Mouse (Mus musculus): ENCODE measurements around the gene 1520401A03Rik. TPM values are rescaled to one million over a fixed set of nuclear protein-coding genes. Genes with fewer than 3 reads are reported as not detected.

Gene 1520401A03Rik
- polyA plus RNA-seq, 1 experiment from 2014 or later = not detected

DNA sequence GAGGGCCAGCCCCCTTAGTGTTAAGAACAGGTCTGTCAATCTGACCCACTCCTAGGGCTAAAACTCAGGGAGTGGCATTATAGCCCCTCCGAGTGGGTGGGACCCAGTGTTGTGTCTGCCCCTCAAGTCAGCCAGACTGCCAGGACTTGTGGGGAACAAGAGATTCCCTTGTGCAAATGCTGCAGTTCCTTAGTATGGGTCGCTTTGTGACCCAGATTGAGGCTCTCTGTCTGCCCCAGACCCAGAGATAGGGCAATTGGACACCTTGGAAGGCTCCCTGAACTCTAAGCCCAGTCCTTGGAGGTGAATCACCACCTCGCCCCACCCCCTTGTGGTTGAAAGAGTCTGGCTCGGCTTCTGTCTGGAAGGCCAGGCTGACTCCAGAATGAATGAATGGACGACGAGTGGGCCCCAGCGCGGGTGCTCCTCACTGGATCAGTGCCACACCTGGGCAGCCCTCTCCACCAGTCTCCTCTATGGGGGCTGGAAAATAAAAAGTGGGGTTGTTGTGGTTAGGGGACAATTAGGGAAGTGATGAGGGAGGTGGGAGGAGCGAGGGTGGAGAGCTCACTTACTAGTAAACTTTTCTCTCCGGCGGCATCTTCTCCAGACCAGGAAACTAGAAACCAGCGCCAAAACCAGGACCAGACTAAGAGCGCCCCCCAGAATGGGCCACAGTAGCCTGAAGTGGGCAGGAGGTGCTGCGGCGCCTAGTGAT lies 46.9 kb downstream of the 1520401A03Rik start:
- Histone ChIP-seq H3K27ac (peak overlapping the region; percentile 17), H3K79me2 (ENCODE audit: inconsistent target) (peaks cover 18% of the 10 kb centered on the region; the same call in 1 of the 2 replicates), H3K4me3 (ENCODE audit: inconsistent target) (peak overlapping the region; percentile 65), H3K36me3 (ENCODE audit: inconsistent target) (no peaks in the 10 kb centered on the region)
- WGBS (ENCODE audit: missing documents) = 11% methylated on average over 15 of the region's 15 CpGs

DNA sequence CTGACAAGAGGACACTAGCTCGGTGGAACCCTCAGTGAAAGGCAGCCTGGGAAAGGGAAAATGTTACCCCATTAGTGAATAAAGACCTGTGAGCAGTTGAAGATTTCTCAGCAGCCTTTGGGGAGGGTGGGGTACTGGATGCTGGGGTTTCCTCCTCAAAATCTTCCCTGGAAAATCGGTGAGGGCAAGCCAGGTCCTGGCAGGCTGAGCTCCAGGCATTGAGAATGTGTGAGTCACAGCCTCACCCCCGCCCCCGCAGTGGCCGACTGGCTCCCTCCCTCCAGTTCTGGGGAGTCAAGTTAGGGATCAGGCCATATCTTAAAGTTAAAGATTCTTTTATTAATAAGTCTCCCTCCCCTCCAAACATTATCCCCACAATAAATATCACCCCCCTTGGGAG lies 47.5 kb downstream of the 1520401A03Rik start:
- H3K79me2 ChIP-seq (ENCODE audit: inconsistent target) = peaks cover 18% of the 10 kb centered on the region; the same call in 1 of the 2 replicates
- 64% methylated on average over 5 of the region's 5 CpGs for WGBS (ENCODE audit: missing documents)
- no peak overlapping the region for H3K4me3 ChIP-seq (ENCODE audit: inconsistent target)
- H3K36me3 ChIP-seq (ENCODE audit: inconsistent target) = no peaks in the 10 kb centered on the region
- H3K27ac ChIP-seq = no peak overlapping the region

DNA sequence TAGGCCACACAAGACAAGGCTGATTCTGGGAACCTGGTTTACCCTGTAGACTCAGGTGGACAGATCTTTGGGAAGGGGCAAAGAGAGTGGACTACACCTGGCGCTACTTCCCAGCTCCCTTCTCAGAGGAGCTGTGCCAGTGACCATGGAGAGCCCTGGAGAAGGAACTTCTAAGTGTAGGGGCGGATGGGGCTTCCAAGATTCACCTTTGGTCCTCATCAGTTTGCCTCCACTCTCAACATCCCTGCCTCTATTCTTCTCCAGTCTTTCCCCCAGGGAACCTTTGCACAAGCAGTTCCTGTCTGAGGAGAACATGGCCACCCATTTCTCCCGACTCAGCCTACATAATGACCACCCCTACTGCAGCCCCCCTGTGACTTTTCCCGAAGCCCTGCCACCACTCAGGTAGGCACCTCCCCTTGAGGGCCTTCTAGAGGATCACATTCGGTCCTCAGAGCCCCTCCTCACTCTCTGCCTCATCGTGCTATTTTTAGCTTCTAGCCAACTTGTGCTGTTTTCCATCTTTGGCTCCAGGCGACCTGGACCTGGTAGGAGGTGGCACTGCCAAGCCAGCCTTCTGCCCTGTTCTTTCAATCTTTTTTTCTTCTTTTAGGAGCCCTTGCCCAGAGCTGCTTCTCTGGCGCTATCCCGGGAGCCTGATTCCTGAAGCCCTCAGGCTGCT lies 48.2 kb downstream of the 1520401A03Rik start:
- 60% methylated on average over 9 of the region's 9 CpGs for WGBS (ENCODE audit: missing documents)
- Histone ChIP-seq H3K27ac (peak overlapping the region; percentile 81), H3K36me3 (ENCODE audit: inconsistent target) (peaks cover 5% of the 10 kb centered on the region), H3K4me3 (ENCODE audit: inconsistent target) (peak overlapping the region; percentile 82), H3K79me2 (ENCODE audit: inconsistent target) (peaks cover 18% of the 10 kb centered on the region; the same call in 1 of the 2 replicates)

DNA sequence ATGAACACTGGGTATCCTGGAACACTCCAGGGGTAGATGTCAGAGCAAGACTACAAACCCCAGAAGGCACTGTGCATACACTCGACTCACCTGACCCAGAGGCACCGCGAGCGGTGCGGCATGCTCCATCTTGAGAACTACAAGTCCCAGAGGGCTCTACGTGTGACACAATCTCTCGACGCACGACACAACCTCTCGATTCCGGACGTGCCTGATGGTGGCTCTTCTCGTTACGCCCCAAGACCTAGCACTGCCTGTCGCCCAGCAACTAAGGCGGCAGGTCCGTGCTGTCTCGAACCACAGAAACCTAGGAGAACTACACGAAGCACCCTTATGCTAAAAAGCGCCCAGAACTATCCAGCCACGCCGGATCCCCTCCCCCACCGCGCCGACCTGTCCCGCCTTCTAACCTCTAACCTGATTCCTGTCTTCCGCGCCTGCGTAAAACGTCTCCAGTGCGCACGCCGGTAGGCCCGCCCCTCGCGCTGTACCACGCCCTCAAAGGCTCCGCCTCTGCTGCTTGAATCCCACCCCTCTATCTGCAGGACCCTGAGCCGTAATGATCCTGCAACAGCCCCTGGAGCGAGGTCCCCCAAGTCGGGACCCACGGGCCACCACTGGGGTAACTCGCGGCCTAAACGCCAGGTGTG lies 49.0 kb downstream of the 1520401A03Rik start, which contains the start of the genes Hcfc1r1 and Thoc6:
TSS of gene Hcfc1r1 (plus strand) at position 173 of the 650 bp plus-strand sequence.
TSS of gene Thoc6 (minus strand) at position 459 of the 650 bp plus-strand sequence.
- Histone ChIP-seq H3K4me3 (ENCODE audit: inconsistent target) (peak within 1 kb of the TSS; percentile 82), H3K27ac (peak within 1 kb of the TSS; percentile 81), H3K36me3 (ENCODE audit: inconsistent target) (peaks cover 14% of the 10 kb centered on the region), H3K79me2 (ENCODE audit: inconsistent target) (peaks cover 18% of the 10 kb centered on the region; the same call in 1 of the 2 replicates)
- under 1% methylated on average over 43 of the region's 45 CpGs for WGBS (ENCODE audit: missing documents)

DNA sequence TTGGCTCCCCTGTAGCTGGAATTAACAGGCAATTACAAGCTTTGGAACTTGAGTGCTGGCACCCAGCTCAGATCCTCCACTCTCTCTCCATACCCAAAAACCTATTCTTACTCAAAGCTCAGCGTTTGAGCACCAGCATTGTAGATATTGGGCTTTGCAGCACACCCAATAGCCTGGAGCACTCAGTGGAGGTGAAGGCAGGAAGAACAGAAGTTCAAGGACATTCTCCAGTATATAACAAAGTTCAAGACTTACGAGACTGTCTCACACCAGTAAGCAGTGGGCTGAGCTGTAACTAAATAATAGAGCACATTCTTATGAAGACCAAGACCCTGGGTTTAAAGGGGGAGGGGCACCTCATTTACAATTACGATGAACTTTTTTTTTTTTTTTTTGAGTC lies 49.8 kb downstream of the 1520401A03Rik start:
- 60% methylated on average over 3 of the region's 3 CpGs for WGBS (ENCODE audit: missing documents)
- peaks cover 18% of the 10 kb centered on the region; the same call in 1 of the 2 replicates for H3K79me2 ChIP-seq (ENCODE audit: inconsistent target)
- peaks cover 22% of the 10 kb centered on the region for H3K36me3 ChIP-seq (ENCODE audit: inconsistent target)
- no peak overlapping the region for H3K27ac ChIP-seq
- H3K4me3 ChIP-seq (ENCODE audit: inconsistent target) = peak overlapping the region; percentile 82

DNA sequence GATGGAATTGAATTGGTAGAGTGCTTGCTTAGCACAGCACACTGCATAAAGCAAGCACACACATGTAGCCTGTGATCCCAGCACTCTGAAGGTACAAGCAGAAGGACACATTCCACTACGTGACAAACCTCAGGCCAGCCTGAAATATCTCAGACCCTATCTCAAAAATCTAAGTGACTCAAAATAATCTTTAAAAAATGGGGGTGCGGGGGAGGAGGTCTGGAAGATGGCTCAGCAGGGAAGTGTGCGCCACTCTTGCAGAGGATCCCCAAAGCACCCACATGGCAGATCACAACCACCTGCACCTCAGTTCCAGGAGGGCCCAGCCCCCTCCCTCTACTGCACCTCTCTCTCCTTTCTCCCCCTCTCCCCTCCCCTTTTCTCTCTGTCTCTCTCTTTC lies 51.1 kb downstream of the 1520401A03Rik start:
- no peak overlapping the region for H3K4me3 ChIP-seq (ENCODE audit: inconsistent target)
- peaks cover 18% of the 10 kb centered on the region; the same call in 1 of the 2 replicates for H3K79me2 ChIP-seq (ENCODE audit: inconsistent target)
- 97% methylated on average over 3 of the region's 3 CpGs for WGBS (ENCODE audit: missing documents)
- H3K27ac ChIP-seq = no peak overlapping the region
- peaks cover 30% of the 10 kb centered on the region for H3K36me3 ChIP-seq (ENCODE audit: inconsistent target)

DNA sequence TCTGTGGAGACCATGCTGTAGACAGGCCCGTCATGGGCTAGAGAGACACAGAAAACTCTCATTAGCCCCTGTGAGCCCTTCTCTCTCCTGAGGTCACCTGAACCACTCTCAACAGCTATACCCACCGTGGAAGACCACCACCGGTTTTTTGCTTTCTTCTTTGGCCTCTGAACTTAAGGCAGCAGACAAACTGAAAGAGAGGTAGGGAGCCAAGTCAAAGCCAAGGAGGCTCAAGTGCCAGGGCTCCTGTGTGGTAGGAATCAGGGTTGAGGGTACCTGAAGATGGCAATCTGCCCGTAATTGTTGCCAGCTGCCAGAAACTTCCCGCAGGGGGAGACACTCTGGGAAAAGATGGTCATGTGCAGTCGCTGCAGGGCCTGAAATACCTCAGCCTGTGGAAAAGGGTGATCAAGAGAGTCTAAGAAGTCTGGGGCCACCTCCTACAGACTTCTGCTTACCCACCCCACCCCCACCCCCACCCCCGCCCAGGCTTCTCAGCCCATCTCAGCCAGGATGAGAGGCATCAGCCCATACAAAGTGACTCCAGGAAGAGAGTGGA lies 52.0 kb downstream of the 1520401A03Rik start:
- no peak overlapping the region for H3K27ac ChIP-seq
- 83% methylated on average over 7 of the region's 7 CpGs for WGBS (ENCODE audit: missing documents)
- peaks cover 30% of the 10 kb centered on the region for H3K36me3 ChIP-seq (ENCODE audit: inconsistent target)

DNA sequence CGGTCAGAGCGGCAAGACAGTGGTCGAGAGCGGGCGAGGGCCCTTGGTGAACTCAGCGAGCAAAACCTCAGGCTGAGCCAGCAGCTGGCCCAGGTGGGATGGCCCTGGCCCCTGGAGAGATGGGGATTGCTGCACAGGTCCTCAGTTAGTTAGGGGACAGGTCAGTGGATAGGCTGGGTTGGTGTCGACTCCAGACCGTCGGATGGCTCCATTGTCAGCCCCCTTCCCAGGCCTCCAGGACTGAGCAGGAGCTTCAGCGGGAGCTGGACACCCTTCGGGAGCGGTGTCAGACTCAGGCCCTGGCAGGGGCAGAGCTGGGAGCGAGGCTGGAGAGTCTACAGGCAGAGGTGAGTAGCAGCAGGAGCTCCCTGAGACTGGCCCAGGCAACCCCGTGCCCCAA lies 57.1 kb downstream of the 1520401A03Rik start:
- Histone ChIP-seq H3K4me3 (ENCODE audit: inconsistent target) (no peak overlapping the region), H3K27ac (no peak overlapping the region), H3K79me2 (ENCODE audit: inconsistent target) (no peaks in the 10 kb centered on the region), H3K36me3 (ENCODE audit: inconsistent target) (peaks cover 30% of the 10 kb centered on the region)
- 98% methylated on average over 14 of the region's 14 CpGs for WGBS (ENCODE audit: missing documents)

More for the DNA sequence above, 52.0 kb downstream of the 1520401A03Rik start:
- Histone ChIP-seq H3K79me2 (ENCODE audit: inconsistent target) (peaks cover 18% of the 10 kb centered on the region; the same call in 1 of the 2 replicates), H3K4me3 (ENCODE audit: inconsistent target) (no peak overlapping the region)

DNA sequence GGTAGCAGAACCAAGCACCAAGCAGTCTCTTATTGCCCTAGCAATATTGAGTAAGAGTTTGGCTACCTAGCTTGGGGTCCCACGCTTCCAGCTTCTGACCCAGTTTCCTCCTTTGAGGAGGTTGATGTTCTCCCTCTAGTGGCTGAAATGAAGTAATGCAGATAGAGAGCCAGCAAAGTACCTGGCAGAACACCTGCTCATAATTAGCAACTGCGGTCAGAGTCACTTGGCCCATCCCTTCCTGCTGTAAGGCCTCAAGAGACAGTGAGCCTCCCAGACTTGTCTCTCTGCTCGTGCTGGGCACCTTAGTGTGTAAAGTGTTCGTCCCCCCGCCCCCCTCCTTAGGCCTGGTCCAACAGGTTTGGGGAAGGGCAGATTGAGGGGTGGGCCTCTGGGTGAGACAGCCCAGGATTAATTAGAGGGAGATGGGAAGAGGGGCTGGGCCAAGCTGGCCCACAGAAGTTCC lies 58.0 kb downstream of the 1520401A03Rik start:
- 38% methylated on average over 5 of the region's 5 CpGs for WGBS (ENCODE audit: missing documents)
- Histone ChIP-seq H3K79me2 (ENCODE audit: inconsistent target) (no peaks in the 10 kb centered on the region), H3K27ac (no peak overlapping the region), H3K36me3 (ENCODE audit: inconsistent target) (peaks cover 26% of the 10 kb centered on the region), H3K4me3 (ENCODE audit: inconsistent target) (no peak overlapping the region)

DNA sequence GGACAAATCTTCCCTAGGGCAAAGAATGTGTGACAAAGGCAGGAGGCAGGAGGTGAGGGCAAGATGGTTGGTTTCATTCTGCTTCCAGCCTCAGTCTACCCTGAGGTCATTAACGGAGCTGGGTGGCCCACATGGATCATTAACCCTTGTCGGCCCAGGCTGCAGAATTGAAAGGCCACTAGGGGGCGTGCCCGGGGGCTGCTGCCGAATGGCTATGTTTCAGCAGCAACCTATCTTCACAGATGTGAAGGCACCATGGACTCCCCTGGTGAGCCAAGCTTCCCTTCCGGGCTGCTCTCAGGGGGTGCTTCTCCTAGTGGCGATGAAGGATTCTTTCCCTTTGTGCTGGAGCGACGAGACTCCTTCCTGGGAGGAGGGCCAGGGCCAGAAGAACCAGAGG lies 61.1 kb downstream of the 1520401A03Rik start:
- no peaks in the 10 kb centered on the region for H3K36me3 ChIP-seq (ENCODE audit: inconsistent target)
- WGBS (ENCODE audit: missing documents) = 8% methylated on average over 9 of the region's 9 CpGs
- H3K27ac ChIP-seq = no peak overlapping the region
- no peaks in the 10 kb centered on the region for H3K79me2 ChIP-seq (ENCODE audit: inconsistent target)
- H3K4me3 ChIP-seq (ENCODE audit: inconsistent target) = no peak overlapping the region

DNA sequence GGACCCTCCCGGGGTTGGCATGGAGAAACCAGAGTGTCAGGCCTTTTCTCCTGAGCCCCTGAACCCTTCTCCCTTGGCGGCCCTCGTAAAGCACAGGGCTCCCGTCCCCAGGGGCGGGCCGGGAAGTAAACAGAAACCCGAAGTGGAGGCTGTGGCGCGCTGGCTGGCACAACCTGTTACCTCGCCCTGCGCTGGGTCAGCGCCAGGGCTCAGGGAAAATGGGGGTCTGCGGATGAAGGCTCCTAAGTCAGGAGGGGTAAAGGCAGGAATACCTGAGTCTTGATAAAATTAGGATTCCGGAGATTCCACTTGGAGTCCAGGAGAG lies 61.7 kb downstream of the 1520401A03Rik start:
- Histone ChIP-seq H3K36me3 (ENCODE audit: inconsistent target) (no peaks in the 10 kb centered on the region), H3K27ac (no peak overlapping the region), H3K79me2 (ENCODE audit: inconsistent target) (no peaks in the 10 kb centered on the region), H3K4me3 (ENCODE audit: inconsistent target) (no peak overlapping the region)
- WGBS (ENCODE audit: missing documents) = 4% methylated on average over 14 of the region's 14 CpGs

DNA sequence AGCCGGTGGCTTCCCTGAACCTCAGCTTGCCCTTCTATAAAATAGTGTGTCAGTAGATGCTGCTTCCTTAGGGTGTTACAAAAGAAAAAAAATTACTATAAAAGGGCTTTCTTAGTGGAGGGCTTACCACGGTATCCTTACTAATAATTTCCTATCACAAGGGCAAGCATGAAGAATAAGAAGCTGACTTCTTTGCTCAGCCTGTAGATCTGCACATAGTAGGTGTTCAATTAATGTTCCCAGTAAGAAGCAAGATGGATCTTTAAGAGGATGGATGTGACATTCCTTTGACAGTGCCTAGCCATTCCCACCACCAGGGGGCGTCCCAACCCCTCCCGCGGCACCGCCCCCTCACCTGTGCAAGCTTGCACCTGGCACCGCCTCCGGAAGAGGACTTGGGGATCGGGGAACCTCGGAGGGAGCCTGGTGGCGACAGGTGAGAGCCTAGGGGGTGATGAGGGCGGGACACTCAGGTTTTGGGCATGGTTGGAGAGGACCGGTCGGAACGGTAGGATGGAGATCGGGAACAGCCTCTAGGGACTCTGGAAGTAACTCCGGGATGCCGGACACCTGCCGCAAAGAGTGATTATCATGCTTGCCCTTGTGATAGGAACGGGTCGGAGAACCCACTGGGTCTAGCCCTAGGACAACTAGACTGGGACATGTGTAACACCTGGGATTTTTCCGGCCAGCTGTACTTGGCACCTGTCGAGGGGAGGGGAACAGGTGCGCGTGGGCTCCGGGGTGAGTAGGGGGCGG lies 62.3 kb downstream of the 1520401A03Rik start, which contains the start of gene Bicdl2:
TSS of gene Bicdl2 (plus strand) at position 390 of the 759 bp plus-strand sequence.
- no peak within 1 kb of the TSS for H3K27ac ChIP-seq
- no peaks in the 10 kb centered on the region for H3K79me2 ChIP-seq (ENCODE audit: inconsistent target)
- WGBS (ENCODE audit: missing documents) = 5% methylated on average over 27 of the region's 27 CpGs
- no peaks in the 10 kb centered on the region for H3K36me3 ChIP-seq (ENCODE audit: inconsistent target)
- no peak within 1 kb of the TSS for H3K4me3 ChIP-seq (ENCODE audit: inconsistent target)

DNA sequence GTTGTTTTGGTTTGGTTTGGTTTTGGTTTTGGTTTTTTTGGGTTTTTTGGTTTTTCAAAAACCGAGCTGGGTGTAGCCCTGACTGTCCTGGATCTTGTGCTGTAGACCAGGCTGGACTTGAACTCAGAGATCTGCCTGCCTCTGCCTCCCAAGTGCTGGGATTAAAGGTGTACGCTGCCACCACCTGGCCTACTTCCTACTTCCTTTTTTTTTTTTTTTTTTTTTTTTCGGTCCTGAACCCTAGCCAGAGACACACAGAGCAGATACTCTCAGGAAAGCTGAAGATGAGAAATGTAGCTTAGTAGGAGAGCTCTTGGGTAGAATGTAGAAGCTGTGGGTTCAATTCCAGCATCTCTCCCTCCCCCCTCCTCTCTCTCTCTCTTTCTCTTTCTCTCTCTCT lies 64.1 kb downstream of the 1520401A03Rik start:
- 68% methylated on average over 2 of the region's 3 CpGs for WGBS (ENCODE audit: missing documents)
- Histone ChIP-seq H3K27ac (no peak overlapping the region), H3K79me2 (ENCODE audit: inconsistent target) (no peaks in the 10 kb centered on the region), H3K36me3 (ENCODE audit: inconsistent target) (no peaks in the 10 kb centered on the region), H3K4me3 (ENCODE audit: inconsistent target) (no peak overlapping the region)
